Mouse (Mus musculus) spleen, adult 2 months (tissue): ENCODE measurements at regions not wholly inside any gene's neighbourhood (a gene's known extent, or its start where the extent isn't known, plus 50 kb on each side); places are given as distances from the start of the nearest gene placed in this dataset.

Experiments
- CTCF ChIP-seq: fragments of 200-500 bp; IDR thresholded peaks from 2 replicates; pipeline ENCODE4 v1.5.1; 2011; ENCODE audit warnings: mild to moderate bottlenecking, inconsistent platforms; ENCODE audit not compliant: insufficient read depth, insufficient read length, insufficient replicate concordance; ENCODE audit errors: extremely low read depth
- POLR2A ChIP-seq: fragments of 200-500 bp; IDR thresholded peaks from 2 replicates; pipeline ENCODE4 v1.6.1; 2011; ENCODE audit warnings: low read depth, low read length, inconsistent platforms

GRCm38 (mm10) chr13:101966799-101967397 is 198.9 kb upstream of the Pik3r1 start:
- no peak for TF ChIP-seq CTCF
- TF ChIP-seq POLR2A = no peak
